Mouse (Mus musculus): ENCODE data around the gene Cbfa2t2. TPM values are rescaled to one million over a fixed set of nuclear protein-coding genes. Genes with fewer than 3 reads are reported as not detected.

Gene Cbfa2t2
- polyA plus RNA-seq, 1 experiment from 2014 or later: 52.2 TPM

- Histone ChIP-seq H3K4me2 (replicated peaks) (no peak overlapping the region), H3K36me3 (peaks cover 4% of the 10 kb centered on the region; the same call in 1 of the 2 replicates), H3K9ac (no peak overlapping the region), H3K27me3 (no peaks in the 10 kb centered on the region), H3K4me1 (peaks cover 23% of the 10 kb centered on the region), H3K27ac (0 out of 2 replicates have a peak overlapping the region, but pooled peaks have one; percentile 11), H3K9me3 (no peaks in the 10 kb centered on the region), H3K4me3 (no peak overlapping the region)
- 52% methylated on average over 1 of the region's 1 CpGs for WGBS
- ATAC-seq (ENCODE audit: low FRiP score, low read depth): no peak
Measured at GRCm38 (mm10) chr2:154454099-154454498, 17.8 kb downstream of the Cbfa2t2 start.

- Histone ChIP-seq H3K4me1 (peaks cover 23% of the 10 kb centered on the region), H3K9me3 (no peaks in the 10 kb centered on the region), H3K27me3 (no peaks in the 10 kb centered on the region), H3K36me3 (peaks cover 4% of the 10 kb centered on the region; the same call in 1 of the 2 replicates), H3K4me2 (replicated peaks) (no peak overlapping the region), H3K9ac (no peak overlapping the region), H3K27ac (0 out of 2 replicates have a peak overlapping the region, but pooled peaks have one; percentile 34), H3K4me3 (no peak overlapping the region)
- 21% methylated on average over 3 of the region's 3 CpGs for WGBS
- peak; percentile 55 for ATAC-seq (ENCODE audit: low FRiP score, low read depth)
Measured at GRCm38 (mm10) chr2:154454605-154455004, 18.3 kb downstream of the Cbfa2t2 start.

- 22% methylated on average over 5 of the region's 5 CpGs for WGBS
- Histone ChIP-seq H3K9ac (no peak overlapping the region), H3K9me3 (no peaks in the 10 kb centered on the region), H3K27me3 (no peaks in the 10 kb centered on the region), H3K36me3 (peaks cover 4% of the 10 kb centered on the region; the same call in 1 of the 2 replicates), H3K4me1 (peaks cover 30% of the 10 kb centered on the region), H3K4me3 (no peak overlapping the region), H3K4me2 (replicated peaks) (peak overlapping the region; percentile 7), H3K27ac (0 out of 2 replicates have a peak overlapping the region, but pooled peaks have one; percentile 58)
- ATAC-seq (ENCODE audit: low FRiP score, low read depth): 0 out of 2 replicates have a peak, but pooled peaks have one; percentile 35
Measured at GRCm38 (mm10) chr2:154455776-154456175, 19.5 kb downstream of the Cbfa2t2 start.

- no peaks in the 10 kb centered on the region for H3K27me3 ChIP-seq
- no peak overlapping the region for H3K9ac ChIP-seq
- peaks cover 4% of the 10 kb centered on the region; the same call in 1 of the 2 replicates for H3K36me3 ChIP-seq
- no peaks in the 10 kb centered on the region for H3K9me3 ChIP-seq
- H3K27ac ChIP-seq: no peak overlapping the region
- no peak overlapping the region for H3K4me2 ChIP-seq (replicated peaks)
- no peak overlapping the region for H3K4me3 ChIP-seq
- ATAC-seq (ENCODE audit: low FRiP score, low read depth): no peak
- H3K4me1 ChIP-seq: peaks cover 34% of the 10 kb centered on the region
Measured at GRCm38 (mm10) chr2:154456621-154457020, 20.3 kb downstream of the Cbfa2t2 start.

GRCm38 (mm10) chr2:154459262-154459661, 23.0 kb downstream of the Cbfa2t2 start:
- ATAC-seq (ENCODE audit: low FRiP score, low read depth): no peak
- Histone ChIP-seq H3K27me3 (no peaks in the 10 kb centered on the region), H3K9me3 (no peaks in the 10 kb centered on the region), H3K4me1 (peaks cover 42% of the 10 kb centered on the region), H3K4me3 (no peak overlapping the region), H3K9ac (no peak overlapping the region), H3K4me2 (replicated peaks) (no peak overlapping the region), H3K36me3 (no peaks in the 10 kb centered on the region), H3K27ac (no peak overlapping the region)
- WGBS: 48% methylated on average over 2 of the region's 2 CpGs

- peak; percentile 75 for ATAC-seq (ENCODE audit: low FRiP score, low read depth)
Measured at GRCm38 (mm10) chr2:154459851-154460250, 23.6 kb downstream of the Cbfa2t2 start.

GRCm38 (mm10) chr2:154463621-154464198, 27.4 kb downstream of the Cbfa2t2 start:
- WGBS: 87% methylated on average over 11 of the region's 11 CpGs
- ATAC-seq (ENCODE audit: low FRiP score, low read depth): no peak
- Histone ChIP-seq H3K4me1 (peaks cover 53% of the 10 kb centered on the region), H3K9ac (no peak overlapping the region), H3K27ac (no peak overlapping the region), H3K4me2 (replicated peaks) (no peak overlapping the region), H3K4me3 (no peak overlapping the region), H3K36me3 (0 out of 2 replicates have a peak, but pooled peaks cover 2% of the 10 kb centered on the region), H3K27me3 (no peaks in the 10 kb centered on the region), H3K9me3 (0 out of 2 replicates have a peak, but pooled peaks cover 4% of the 10 kb centered on the region)

More at GRCm38 (mm10) chr2:154459851-154460250, 23.6 kb downstream of the Cbfa2t2 start:
- Histone ChIP-seq H3K4me1 (peaks cover 43% of the 10 kb centered on the region), H3K9me3 (no peaks in the 10 kb centered on the region), H3K27ac (no peak overlapping the region), H3K4me2 (replicated peaks) (no peak overlapping the region), H3K4me3 (no peak overlapping the region), H3K36me3 (no peaks in the 10 kb centered on the region), H3K9ac (no peak overlapping the region), H3K27me3 (no peaks in the 10 kb centered on the region)
- WGBS: 10% methylated on average over 4 of the region's 4 CpGs

GRCm38 (mm10) chr2:154465914-154466335, 29.6 kb downstream of the Cbfa2t2 start:
- Histone ChIP-seq H3K4me3 (no peak overlapping the region), H3K27ac (no peak overlapping the region), H3K4me2 (replicated peaks) (no peak overlapping the region), H3K9me3 (0 out of 2 replicates have a peak, but pooled peaks cover 4% of the 10 kb centered on the region), H3K36me3 (0 out of 2 replicates have a peak, but pooled peaks cover 2% of the 10 kb centered on the region), H3K4me1 (peaks cover 44% of the 10 kb centered on the region), H3K27me3 (no peaks in the 10 kb centered on the region), H3K9ac (no peak overlapping the region)
- whole genome bisulfite sequencing: 13% methylated on average over 1 of the region's 1 CpGs
- no peak for ATAC-seq (ENCODE audit: low FRiP score, low read depth)

- ATAC-seq (ENCODE audit: low FRiP score, low read depth): no peak
- Histone ChIP-seq H3K4me3 (no peak overlapping the region), H3K9ac (no peak overlapping the region), H3K9me3 (0 out of 2 replicates have a peak, but pooled peaks cover 4% of the 10 kb centered on the region), H3K27ac (no peak overlapping the region), H3K4me1 (peaks cover 41% of the 10 kb centered on the region), H3K4me2 (replicated peaks) (no peak overlapping the region), H3K27me3 (no peaks in the 10 kb centered on the region), H3K36me3 (0 out of 2 replicates have a peak, but pooled peaks cover 2% of the 10 kb centered on the region)
- WGBS: 66% methylated on average over 5 of the region's 5 CpGs
Measured at GRCm38 (mm10) chr2:154467139-154467538, 30.9 kb downstream of the Cbfa2t2 start.

- no peak overlapping the region for H3K4me2 ChIP-seq (replicated peaks)
- WGBS: 70% methylated on average over 1 of the region's 1 CpGs
- H3K9me3 ChIP-seq: no peaks in the 10 kb centered on the region
- no peaks in the 10 kb centered on the region for H3K36me3 ChIP-seq
- H3K27me3 ChIP-seq: no peaks in the 10 kb centered on the region
- no peaks in the 10 kb centered on the region for H3K4me1 ChIP-seq
- no peak overlapping the region for H3K4me3 ChIP-seq
- no peak overlapping the region for H3K9ac ChIP-seq
- H3K27ac ChIP-seq: no peak overlapping the region
- no peak for ATAC-seq (ENCODE audit: low FRiP score, low read depth)
Measured at GRCm38 (mm10) chr2:154474251-154475061, 38.2 kb downstream of the Cbfa2t2 start.

- no peaks in the 10 kb centered on the region for H3K9me3 ChIP-seq
- H3K4me1 ChIP-seq: no peaks in the 10 kb centered on the region
- no peak overlapping the region for H3K9ac ChIP-seq
- H3K27me3 ChIP-seq: no peaks in the 10 kb centered on the region
- WGBS: 75% methylated on average over 1 of the region's 1 CpGs
- H3K36me3 ChIP-seq: no peaks in the 10 kb centered on the region
- H3K4me3 ChIP-seq: no peak overlapping the region
- ATAC-seq (ENCODE audit: low FRiP score, low read depth): no peak
- no peak overlapping the region for H3K4me2 ChIP-seq (replicated peaks)
- no peak overlapping the region for H3K27ac ChIP-seq
Measured at GRCm38 (mm10) chr2:154475062-154475349, 38.7 kb downstream of the Cbfa2t2 start.

- Histone ChIP-seq H3K36me3 (no peaks in the 10 kb centered on the region), H3K27ac (no peak overlapping the region), H3K27me3 (no peaks in the 10 kb centered on the region), H3K4me3 (no peak overlapping the region), H3K4me2 (replicated peaks) (no peak overlapping the region), H3K4me1 (no peaks in the 10 kb centered on the region), H3K9ac (no peak overlapping the region), H3K9me3 (no peaks in the 10 kb centered on the region)
- 95% methylated on average over 7 of the region's 7 CpGs for WGBS
- no peak for ATAC-seq (ENCODE audit: low FRiP score, low read depth)
Measured at GRCm38 (mm10) chr2:154475861-154476260, 39.6 kb downstream of the Cbfa2t2 start.

All from limb, embryonic 13.5 days (tissue).